Mouse (Mus musculus) myocyte (in vitro differentiated cells): ENCODE data around the gene Ddah2. TPM values are rescaled to one million over a fixed set of nuclear protein-coding genes. Genes with fewer than 3 reads are reported as not detected.

Source experiments
- H3K27me3 ChIP-seq: one replicate; pipeline ENCODE4 v1.6.1; 2011; ENCODE audit not compliant: control insufficient read depth, insufficient read depth, insufficient read length
- H3K36me3 ChIP-seq: one replicate; pipeline ENCODE4 v1.6.1; 2011; ENCODE audit not compliant: control insufficient read depth, insufficient read depth
- H3K4me2 ChIP-seq: one replicate; pipeline ENCODE4 v1.6.1; 2011; ENCODE audit warnings: low read depth, control low read depth
- H3K4me3 ChIP-seq: one replicate; pipeline ENCODE4 v1.5.1; 2011; ENCODE audit warnings: mild to moderate bottlenecking, control low read depth, moderate library complexity
- H3K79me2 ChIP-seq: one replicate; pipeline ENCODE4 v1.6.1; 2011; ENCODE audit not compliant: control insufficient read depth, insufficient read depth
- H3ac ChIP-seq: one replicate; pipeline ENCODE4 v1.6.1; 2011; ENCODE audit not compliant: control insufficient read depth, insufficient read length
- CEBPB ChIP-seq: IDR thresholded peaks from 2 replicates; pipeline ENCODE4 v1.6.1; 2011; ENCODE audit warnings: mild to moderate bottlenecking, moderate library complexity; ENCODE audit not compliant: poor library complexity, insufficient read depth, severe bottlenecking
- E2F4 ChIP-seq: IDR thresholded peaks from one replicate; pipeline ENCODE4 v1.6.1; 2011; ENCODE audit warnings: mild to moderate bottlenecking, control low read depth, moderate library complexity; ENCODE audit not compliant: insufficient read depth
- MAX ChIP-seq: IDR thresholded peaks from one replicate; pipeline ENCODE4 v1.6.1; 2011; ENCODE audit warnings: low read depth, mild to moderate bottlenecking, control low read depth
- MYOD1 ChIP-seq, 3 experiments: IDR thresholded peaks; one replicate each; pipeline ENCODE4 v1.6.1; 2011; ENCODE audit warnings: control low read depth in 2 of 3, low read depth in 2 of 3, mild to moderate bottlenecking in 2 of 3, moderate library complexity in 1 of 3; ENCODE audit not compliant: insufficient read length in 2 of 3, control insufficient read depth in 1 of 3
- MYOG ChIP-seq, 3 experiments: IDR thresholded peaks; one replicate each; pipeline ENCODE4 v1.6.1; 2011; ENCODE audit warnings: control low read depth in 2 of 3, low read depth in 2 of 3, mild to moderate bottlenecking in 2 of 3; ENCODE audit not compliant: insufficient read length in 2 of 3, control insufficient read depth in 1 of 3, insufficient read depth in 1 of 3
- POLR2A ChIP-seq: IDR thresholded peaks from one replicate; pipeline ENCODE4 v1.6.1; 2011; ENCODE audit warnings: low read depth, mild to moderate bottlenecking, control low read depth, moderate library complexity; ENCODE audit not compliant: insufficient read length
- POLR2AphosphoS2 ChIP-seq: IDR thresholded peaks from one replicate; pipeline ENCODE4 v1.6.1; 2011; ENCODE audit warnings: low read depth, control low read depth; ENCODE audit not compliant: insufficient read length
- REST ChIP-seq: IDR thresholded peaks from one replicate; pipeline ENCODE4 v1.6.1; 2011; ENCODE audit warnings: mild to moderate bottlenecking, control low read depth, moderate library complexity; ENCODE audit not compliant: insufficient read depth, insufficient read length
- SRF ChIP-seq: IDR thresholded peaks from one replicate; pipeline ENCODE4 v1.6.1; 2011; ENCODE audit warnings: low read depth; ENCODE audit not compliant: control insufficient read depth, insufficient read length
- TCF12 ChIP-seq: IDR thresholded peaks from one replicate; pipeline ENCODE4 v1.6.1; 2011; ENCODE audit warnings: mild to moderate bottlenecking, control low read depth; ENCODE audit not compliant: poor library complexity, insufficient read depth, severe bottlenecking
- TCF3 ChIP-seq: IDR thresholded peaks from one replicate; pipeline ENCODE4 v1.6.1; 2011; ENCODE audit warnings: low read depth, control low read depth; ENCODE audit not compliant: insufficient read length
- USF1 ChIP-seq: IDR thresholded peaks from one replicate; pipeline ENCODE4 v1.6.1; 2011; ENCODE audit warnings: low read depth, mild to moderate bottlenecking, control low read depth, moderate library complexity
- polyA plus RNA-seq: library from polyadenylated mRNA; unstranded; fragments of >200 nt; fragmentation: generic; extraction: Trizol; gene quantifications from one replicate; pipeline ENCODE4 v1.2.1, GENCODE M21; 2012; ENCODE audit warnings: missing spikeins

The Ddah2 gene
- polyA plus RNA-seq, 1 experiment = 101 TPM

DNA sequence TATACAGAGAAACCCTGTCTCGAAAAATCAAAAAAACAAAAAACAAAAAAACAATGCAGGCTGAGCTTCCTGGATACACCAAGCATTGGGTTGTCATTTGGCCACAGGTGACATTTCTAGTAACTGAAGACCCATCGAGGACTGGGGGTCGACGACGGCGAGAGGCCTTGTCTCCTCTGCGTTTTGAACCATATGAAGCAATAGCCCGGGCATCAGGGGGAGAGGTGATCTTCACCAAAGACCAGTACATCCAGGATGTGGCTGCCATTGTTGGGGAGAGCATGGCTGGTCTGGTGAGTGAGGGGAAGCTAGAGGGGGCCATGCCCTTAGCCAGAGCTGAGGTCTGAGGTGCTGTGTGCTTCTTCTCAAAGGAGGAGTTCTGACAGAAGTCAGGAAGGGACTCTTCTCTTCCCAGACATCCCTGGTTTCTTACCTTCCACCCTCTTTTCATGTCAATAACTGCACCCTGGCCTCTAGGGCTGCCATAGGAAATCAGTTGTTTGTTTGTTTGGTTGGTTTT is 36.2 kb upstream of the Ddah2 start:
- Histone ChIP-seq H3ac (no peak overlapping the region), H3K36me3 (no peaks in the 10 kb centered on the region), H3K4me3 (no peak overlapping the region), H3K79me2 (no peaks in the 10 kb centered on the region), H3K4me2 (no peak overlapping the region), H3K27me3 (no peaks in the 10 kb centered on the region)
- TF ChIP-seq MYOG (IDR thresholded peaks at IDR 0.05; ENCODE audit: control insufficient read depth in 1 of 3, insufficient read depth in 1 of 3, insufficient read length in 2 of 3, low read depth in 2 of 3) = no peak
- TF ChIP-seq POLR2A = no peak
- TF ChIP-seq E2F4 = no peak

- H3K36me3 ChIP-seq = no peaks in the 10 kb centered on the region
- H3ac ChIP-seq = no peak overlapping the region
- H3K4me2 ChIP-seq = no peak overlapping the region
- H3K79me2 ChIP-seq = no peaks in the 10 kb centered on the region
- no peaks in the 10 kb centered on the region for H3K27me3 ChIP-seq
- TF ChIP-seq TCF3 (no peak), CEBPB (no peak), MAX (no peak), POLR2AphosphoS2 (no peak), TCF12 (no peak), REST (no peak), E2F4 (no peak)
- no peak overlapping the region for H3K4me3 ChIP-seq
Measured at GRCm38 (mm10) chr17:35023221-35023620, 35.6 kb upstream of the Ddah2 start.

GRCm38 (mm10) chr17:35023756-35024155 is 35.1 kb upstream of the Ddah2 start:
- Histone ChIP-seq H3K79me2 (no peaks in the 10 kb centered on the region), H3K27me3 (no peaks in the 10 kb centered on the region), H3K4me3 (no peak overlapping the region), H3K4me2 (no peak overlapping the region), H3K36me3 (no peaks in the 10 kb centered on the region), H3ac (no peak overlapping the region)
- TF ChIP-seq MYOG (IDR thresholded peaks at IDR 0.05; ENCODE audit: control insufficient read depth in 1 of 3, insufficient read depth in 1 of 3, insufficient read length in 2 of 3, low read depth in 2 of 3) (no peak), SRF (no peak)

DNA sequence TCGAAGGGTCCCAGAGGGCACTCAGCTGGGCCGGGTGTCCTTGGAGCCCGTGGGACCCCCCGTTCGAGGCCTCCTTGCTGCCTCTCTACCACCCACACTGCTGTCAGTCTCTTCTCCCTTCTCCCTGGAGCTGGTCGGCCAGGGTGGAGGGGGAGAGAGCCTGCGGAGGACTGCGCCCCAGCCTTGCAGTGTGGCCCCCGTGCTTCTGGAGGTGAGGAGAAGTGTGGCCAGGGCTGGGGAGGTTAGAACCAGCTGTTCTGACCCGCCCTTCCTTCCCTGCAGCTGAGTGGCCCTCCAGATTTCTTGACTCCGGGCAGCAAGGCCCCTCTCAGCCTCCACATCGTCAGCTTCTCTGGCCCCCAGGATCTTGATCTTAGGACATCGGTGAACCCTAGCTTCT is 34.6 kb upstream of the Ddah2 start:
- no peaks in the 10 kb centered on the region for H3K36me3 ChIP-seq
- no peaks in the 10 kb centered on the region for H3K27me3 ChIP-seq

GRCm38 (mm10) chr17:35024691-35025488 is 33.9 kb upstream of the Ddah2 start:
- Histone ChIP-seq H3K79me2 (no peaks in the 10 kb centered on the region), H3ac (no peak overlapping the region), H3K27me3 (no peaks in the 10 kb centered on the region), H3K36me3 (no peaks in the 10 kb centered on the region), H3K4me2 (no peak overlapping the region), H3K4me3 (no peak overlapping the region)
- no peak for TF ChIP-seq CEBPB

More for the DNA sequence above, 34.6 kb upstream of the Ddah2 start:
- TF ChIP-seq MYOD1 (IDR thresholded peaks at IDR 0.05; ENCODE audit: control insufficient read depth in 1 of 3, insufficient read length in 2 of 3, low read depth in 2 of 3) = no peak
- no peak for TF ChIP-seq TCF12
- TF ChIP-seq TCF3 = no peak
- no peak for TF ChIP-seq SRF
- TF ChIP-seq POLR2A = no peak
- TF ChIP-seq POLR2AphosphoS2 = no peak
- no peak for TF ChIP-seq USF1
- TF ChIP-seq REST = no peak
- no peak for TF ChIP-seq E2F4
- Histone ChIP-seq H3K79me2 (no peaks in the 10 kb centered on the region), H3K4me2 (no peak overlapping the region), H3ac (no peak overlapping the region), H3K4me3 (no peak overlapping the region)

- Histone ChIP-seq H3K79me2 (no peaks in the 10 kb centered on the region), H3ac (no peak overlapping the region), H3K4me2 (no peak overlapping the region), H3K36me3 (no peaks in the 10 kb centered on the region), H3K27me3 (no peaks in the 10 kb centered on the region), H3K4me3 (no peak overlapping the region)
- TF ChIP-seq E2F4 (no peak), SRF (no peak), MYOD1 (IDR thresholded peaks at IDR 0.05; ENCODE audit: control insufficient read depth in 1 of 3, insufficient read length in 2 of 3, low read depth in 2 of 3) (no peak), MAX (no peak), USF1 (no peak), MYOG (IDR thresholded peaks at IDR 0.05; ENCODE audit: control insufficient read depth in 1 of 3, insufficient read depth in 1 of 3, insufficient read length in 2 of 3, low read depth in 2 of 3) (no peak), TCF3 (no peak), TCF12 (no peak), CEBPB (no peak), POLR2A (no peak), POLR2AphosphoS2 (no peak), REST (no peak)
Measured at GRCm38 (mm10) chr17:35026206-35026605, 32.6 kb upstream of the Ddah2 start.
